Mouse (Mus musculus) MN1 (cell line): ENCODE data around the gene Wdr62.

Experiments used
- DNase-seq: peaks from one replicate; pipeline ENCODE4 v3.0.0-alpha.2; 2016; ENCODE audit warnings: low spot score

Gene Wdr62

GRCm38 (mm10) chr7:30279951-30280669, at the start of gene Wdr62, which contains the start of gene Thap8:
TSS of gene Wdr62 (minus strand) at chr7:30280419.
TSS of gene Thap8 (plus strand) at chr7:30280094.
- DNase-seq, result peak; percentile 94

DNA sequence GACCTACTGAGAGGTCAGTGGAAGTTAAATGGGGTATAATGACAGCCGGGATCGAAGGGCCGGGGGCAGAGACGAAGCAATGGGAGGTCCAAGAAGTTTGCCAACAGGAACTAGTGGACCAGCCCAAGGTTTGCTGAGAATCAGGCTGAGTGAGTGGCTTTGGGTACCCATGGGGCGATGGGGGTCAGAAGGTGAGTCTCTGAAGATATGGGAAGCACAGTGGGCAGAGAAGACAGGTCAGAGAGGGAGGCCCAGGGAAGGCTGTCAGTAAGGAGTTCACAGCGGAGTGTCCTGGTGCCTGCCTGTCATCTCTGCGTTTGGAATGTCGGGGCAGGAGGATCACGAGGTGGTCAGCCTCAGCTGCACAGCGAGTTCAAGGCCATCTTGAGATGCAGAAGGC, 48.2 kb upstream of the Wdr62 start:
- DNase-seq, result no peak

GRCm38 (mm10) chr7:30327140-30327539, 46.9 kb upstream of the Wdr62 start:
- no peak for DNase-seq

DNA sequence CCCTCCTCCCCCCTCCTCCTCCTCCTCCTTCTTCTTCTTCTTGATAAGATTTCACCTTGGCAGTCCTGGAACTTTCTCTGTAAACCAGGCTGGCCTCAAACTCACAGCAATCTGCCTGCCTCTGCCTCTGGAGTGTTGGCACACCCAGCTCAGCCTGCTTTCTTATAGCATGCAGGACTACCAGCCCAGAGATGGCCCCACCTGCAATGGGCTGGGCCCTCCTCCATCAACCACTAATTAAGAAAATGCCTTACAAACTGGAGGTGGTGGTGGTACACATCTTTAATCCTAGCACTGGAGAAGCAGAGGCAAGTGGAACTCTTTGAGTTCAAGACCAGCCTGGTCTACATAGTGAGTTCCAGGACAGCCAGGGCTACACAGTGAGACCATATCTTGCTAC, 46.2 kb upstream of the Wdr62 start:
- no peak for DNase-seq

- peak; percentile 48 for DNase-seq
Observed at GRCm38 (mm10) chr7:30325364-30325763, 45.1 kb upstream of the Wdr62 start.

- no peak for DNase-seq
Observed at GRCm38 (mm10) chr7:30324300-30324944, 44.2 kb upstream of the Wdr62 start.

GRCm38 (mm10) chr7:30323795-30324194, 43.6 kb upstream of the Wdr62 start, which contains the start of gene Sdhaf1:
TSS of gene Sdhaf1 (minus strand) at chr7:30323895.
- DNase-seq, result no peak

DNA sequence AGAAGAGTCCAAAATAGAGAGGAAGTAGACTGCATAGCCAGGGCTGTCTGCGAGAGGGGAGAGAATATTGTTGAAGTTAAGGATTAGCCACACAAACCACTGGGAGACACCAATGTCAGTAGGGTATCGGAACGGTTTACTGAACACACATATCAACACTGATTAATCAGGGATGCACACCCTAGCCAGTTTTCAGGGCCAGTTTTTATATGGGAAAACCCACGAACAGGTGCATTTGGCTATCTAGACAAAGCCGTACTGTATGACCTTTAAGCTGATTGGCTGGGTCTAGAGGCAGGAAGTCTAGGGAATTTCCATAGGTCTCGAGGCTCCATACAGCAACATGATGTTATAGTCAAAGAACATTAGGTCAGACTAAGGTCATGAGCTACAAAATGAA, 42.6 kb upstream of the Wdr62 start:
- peak; percentile 40 for DNase-seq

GRCm38 (mm10) chr7:30322285-30322667, 42.1 kb upstream of the Wdr62 start:
- DNase-seq, result peak; percentile 94

DNA sequence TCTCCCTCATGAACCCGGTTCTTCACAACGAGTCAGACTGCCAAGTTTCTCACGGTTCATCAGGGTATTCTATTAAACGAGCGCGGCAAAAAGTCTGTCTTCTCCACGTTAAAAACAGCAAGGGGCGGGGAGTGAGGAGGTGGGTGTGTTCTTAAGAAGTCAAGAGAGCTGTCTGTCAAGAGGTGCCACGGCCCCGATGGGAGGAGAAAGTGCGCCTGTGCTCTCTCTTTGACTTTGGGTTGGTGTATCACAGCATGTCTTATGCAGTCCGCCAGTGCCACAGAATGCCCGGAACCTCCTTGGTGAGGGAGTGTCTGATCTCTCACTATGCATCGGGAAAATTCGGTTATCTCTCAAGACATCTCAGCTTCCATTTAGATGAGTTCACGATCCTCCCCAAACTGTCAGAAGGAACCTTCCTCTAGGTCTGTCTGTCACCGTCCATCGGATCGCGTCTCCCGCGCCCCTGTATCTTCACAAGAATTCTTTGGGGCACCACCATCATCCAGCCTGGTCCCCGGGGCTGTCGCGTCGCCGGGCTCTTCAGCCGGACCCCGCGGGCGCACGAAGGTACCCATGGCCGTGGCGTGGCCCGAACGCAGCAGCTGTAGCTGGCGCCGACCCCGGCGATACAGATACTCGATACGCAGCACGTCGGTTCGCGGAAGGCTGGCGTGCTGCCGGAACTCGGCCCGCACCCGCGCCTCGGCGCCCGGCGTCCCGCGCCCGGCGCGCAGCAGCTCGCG, 41.5 kb upstream of the Wdr62 start, which contains the start of gene E130208F15Rik:
TSS of gene E130208F15Rik (plus strand) at position 202 of the 746 bp plus-strand sequence.
- DNase-seq, result peak; percentile 71

GRCm38 (mm10) chr7:30320946-30321345, 40.7 kb upstream of the Wdr62 start:
- no peak for DNase-seq

DNA sequence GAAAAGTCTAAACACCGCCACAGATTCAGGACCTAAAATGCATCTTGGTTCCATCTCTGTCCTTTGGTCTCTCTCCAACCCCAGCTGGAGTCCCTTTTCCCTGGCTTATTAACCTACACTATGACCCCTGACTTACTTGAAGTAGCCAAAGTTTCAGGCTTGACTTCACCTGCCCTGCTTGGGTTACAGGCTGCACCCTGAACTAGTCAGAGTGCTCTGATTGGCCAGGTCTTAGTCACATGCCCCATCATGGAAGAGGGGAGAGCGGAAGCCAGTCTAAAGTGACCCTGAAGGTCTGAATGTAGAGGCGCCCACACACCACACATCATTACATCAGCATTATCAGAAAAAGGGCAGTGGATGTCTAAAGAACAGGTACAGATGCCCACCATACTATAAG, 37.9 kb upstream of the Wdr62 start:
- DNase-seq, result no peak

DNA sequence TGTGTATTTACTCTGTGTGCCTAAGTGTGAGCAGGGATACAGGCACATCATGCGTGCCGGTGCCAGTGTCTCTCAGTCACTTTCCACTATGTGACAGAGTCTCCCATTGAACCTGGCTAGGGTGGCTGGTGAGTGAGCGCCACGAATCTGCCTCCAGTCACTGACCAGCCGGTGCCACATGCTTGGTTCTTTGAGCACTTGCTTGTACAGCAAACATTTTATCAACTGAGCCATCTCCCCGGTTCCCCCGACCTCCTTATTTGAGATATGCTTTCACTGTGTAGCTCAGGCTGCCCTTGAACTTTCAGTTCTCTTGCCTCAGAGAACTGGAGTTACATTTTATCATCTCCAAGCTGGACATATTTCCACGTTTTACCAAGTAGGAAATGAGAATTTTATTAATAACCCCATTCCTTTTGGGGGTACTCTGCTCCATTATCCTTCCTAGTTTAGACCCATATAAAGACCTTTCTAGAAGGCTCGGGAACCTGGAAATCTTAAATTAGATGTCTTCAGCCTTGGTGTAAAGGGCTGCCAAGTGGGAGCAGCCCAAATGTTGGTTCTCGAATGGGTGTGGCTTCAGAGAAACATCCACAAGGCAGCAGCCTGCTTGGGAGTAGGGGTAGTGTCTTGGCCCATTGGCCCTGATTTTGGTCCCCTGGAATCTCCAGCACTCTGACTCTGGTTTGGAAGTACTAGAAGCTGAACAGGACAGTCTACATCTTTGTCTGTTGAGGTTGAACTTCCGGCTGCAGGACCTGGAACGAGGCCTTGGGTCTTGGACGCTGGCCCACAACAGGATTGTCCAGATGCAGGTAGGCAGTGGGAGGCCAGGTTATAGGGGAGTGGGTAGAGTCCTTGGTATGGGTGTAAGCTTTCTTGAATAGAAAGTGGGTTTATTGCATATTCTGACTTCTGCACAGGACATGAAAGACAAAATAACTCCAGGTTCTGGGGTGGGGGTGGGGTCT, 35.6 kb upstream of the Wdr62 start:
- no peak for DNase-seq

- no peak for DNase-seq
Observed at GRCm38 (mm10) chr7:30314721-30315155, 34.5 kb upstream of the Wdr62 start, which contains the start of gene Syne4. TSS of gene Syne4 (plus strand) at chr7:30314807.

DNA sequence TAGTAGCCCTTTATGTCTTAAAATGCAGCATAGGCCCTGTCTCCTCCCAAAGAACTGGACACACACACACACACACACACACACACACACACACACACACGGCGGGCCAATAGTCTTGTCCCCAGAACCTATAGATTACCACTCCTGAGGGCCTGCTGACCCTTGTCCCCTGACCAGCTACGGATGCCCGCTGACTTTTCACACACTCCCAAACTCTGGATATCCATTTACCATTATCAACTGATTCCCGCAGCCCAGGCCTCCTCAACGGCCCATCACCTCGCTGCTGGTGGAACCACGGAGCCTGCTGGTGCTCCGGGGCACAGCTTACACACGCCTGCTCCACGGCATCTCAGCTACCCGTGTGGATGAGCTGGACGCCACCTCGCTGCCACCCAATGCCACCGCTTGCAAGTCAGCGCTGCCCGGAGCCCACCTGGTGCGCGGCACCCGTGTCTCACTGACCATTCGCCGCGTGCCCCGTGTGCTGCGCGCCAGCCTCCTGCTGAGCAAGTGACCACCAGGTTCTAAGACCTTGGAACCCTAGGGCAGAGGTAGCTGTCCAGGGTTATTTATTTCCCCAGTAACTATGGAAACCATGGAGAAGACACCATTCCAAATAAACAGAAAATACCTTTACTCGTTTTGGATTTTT, 33.6 kb upstream of the Wdr62 start:
- DNase-seq, result no peak

- DNase-seq, result no peak
Observed at GRCm38 (mm10) chr7:30310136-30310535, 29.9 kb upstream of the Wdr62 start.

DNA sequence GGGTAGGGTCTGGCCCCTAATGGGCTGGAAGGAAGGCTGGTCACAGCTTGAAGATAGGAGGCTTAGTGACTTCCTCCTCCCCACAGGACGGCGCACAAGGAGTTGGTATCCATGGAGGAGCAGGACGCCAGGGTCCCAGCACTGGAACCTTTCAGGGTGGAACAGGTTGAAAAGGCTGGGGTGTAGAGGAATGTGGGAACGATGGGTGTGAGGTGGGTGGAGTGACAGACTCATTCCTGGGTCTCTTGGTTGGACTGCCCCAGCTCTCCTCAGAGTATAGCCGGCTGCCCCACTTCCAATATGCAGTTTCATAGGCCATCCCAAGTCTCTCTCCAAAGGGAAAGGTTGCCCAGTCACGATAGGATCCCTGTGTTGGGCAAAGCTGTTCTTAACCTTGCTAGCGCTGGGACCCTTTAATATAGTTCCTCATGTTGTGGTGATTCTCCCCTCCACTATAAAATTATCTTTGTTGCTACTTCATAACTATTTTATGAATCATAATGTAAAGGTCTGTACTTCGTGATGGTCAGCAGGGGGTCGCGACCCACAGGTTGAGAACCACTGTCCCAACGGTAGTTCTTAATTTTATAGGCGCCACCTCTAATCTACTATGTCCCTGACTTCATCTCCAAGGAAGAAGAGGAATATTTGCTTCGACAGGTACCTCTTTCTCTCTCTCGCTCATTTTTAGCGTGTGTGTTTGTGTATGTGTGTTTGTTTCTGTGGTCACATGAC, 29.3 kb upstream of the Wdr62 start:
- DNase-seq, result no peak

DNA sequence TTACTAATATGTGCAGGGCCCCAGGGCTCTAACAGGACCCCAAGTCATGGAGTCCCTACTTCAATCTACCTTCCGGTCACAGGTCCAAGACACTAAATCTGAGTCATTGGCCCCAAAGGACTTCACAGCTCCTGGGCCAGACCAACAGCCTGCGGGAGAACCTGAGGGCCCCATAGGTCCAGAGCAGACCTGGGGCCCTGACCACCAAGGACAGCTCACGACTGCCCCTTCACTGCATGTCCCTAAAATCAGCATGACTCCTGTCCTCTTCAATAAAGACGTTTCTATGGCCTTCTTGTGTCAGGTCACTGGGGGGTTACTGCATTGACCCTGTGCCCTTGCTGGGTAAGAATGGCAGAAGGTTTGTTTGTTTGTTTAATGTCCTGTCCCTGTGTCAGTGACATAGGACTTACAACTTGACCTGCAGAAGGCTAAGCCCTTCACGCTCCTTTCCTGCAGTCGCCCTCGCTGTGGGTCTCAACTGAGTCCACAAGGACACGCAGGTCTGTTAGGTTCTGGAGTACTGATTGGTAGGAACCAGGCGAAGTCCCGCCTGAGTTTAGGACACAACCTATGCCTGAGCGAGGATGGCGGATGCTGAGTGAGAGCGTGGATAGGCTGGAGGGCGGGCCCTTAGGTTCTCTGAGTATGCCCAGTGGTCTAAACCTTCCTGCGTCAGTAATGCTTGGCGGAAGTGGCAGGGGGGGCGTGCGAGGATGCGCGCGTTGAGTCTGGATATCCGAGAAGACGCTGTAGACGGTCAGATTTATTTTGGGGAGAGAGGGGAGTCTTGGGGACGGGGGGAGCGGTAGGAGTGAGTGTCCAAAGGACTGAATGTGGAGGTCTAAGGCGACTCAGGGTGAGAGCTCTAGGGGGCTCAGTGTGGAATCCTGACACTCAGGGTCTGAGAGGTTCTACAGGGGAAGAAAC, 28.1 kb upstream of the Wdr62 start, which contains the start of gene Alkbh6:
TSS of gene Alkbh6 (plus strand) at position 642 of the 930 bp plus-strand sequence.
- peak; percentile 95 for DNase-seq
